Mouse (Mus musculus) kidney, adult 2 months (tissue): ENCODE measurements around the gene Dock2.

Experiments
- CTCF ChIP-seq: fragments of 200-500 bp; conservative IDR thresholded peaks from 2 replicates; pipeline ENCODE4 v1.5.1; 2011; ENCODE audit warnings: low read depth, mild to moderate bottlenecking, control low read depth, low read length, moderate library complexity, mixed read lengths; ENCODE audit not compliant: insufficient read depth, insufficient read length
- POLR2A ChIP-seq: fragments of 200-500 bp; IDR thresholded peaks from one replicate; pipeline ENCODE4 v1.6.1; 2011; ENCODE audit warnings: low read depth, low read length, control low read depth

GRCm38 (mm10) chr11:34826940-34827339, 43.2 kb upstream of the Dock2 start:
- TF ChIP-seq CTCF (no peak), POLR2A (no peak)
